In the genomic region with DNA sequence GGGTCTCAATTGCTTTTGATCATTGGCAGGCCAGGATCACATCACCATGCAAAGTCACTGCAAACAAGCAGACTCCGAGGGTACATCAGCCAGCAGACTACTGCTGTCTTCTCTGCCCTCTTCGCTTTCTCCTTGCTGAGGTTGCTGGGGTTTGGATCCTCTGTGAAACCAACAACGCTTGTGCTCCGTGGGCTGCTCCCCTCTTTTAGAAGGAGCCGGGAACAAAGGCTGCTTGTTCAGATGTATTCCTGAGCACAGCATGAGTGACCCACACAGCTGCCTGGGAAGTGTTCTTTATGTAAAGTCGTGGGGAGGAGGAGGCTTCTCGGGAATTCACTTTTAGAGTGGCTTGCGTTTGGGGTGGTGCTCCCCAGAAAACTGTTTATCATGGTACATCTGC, we compare ENCODE assay signal across 13 mouse cellular contexts.
A peak's percentile ranks its signal among the peaks of the same experiment; 100 is the strongest.
DNase-seq lines count a peak whose midpoint lies in the region.
"Had no signal": no experiment of that assay in that cellular context is flagged by ENCODE, and none has a peak within 500 bp of the region (broad histone marks: within the 10 kb centered on the region; RNA-seq: fewer than 3 reads in every experiment).

No protein-coding gene starts in this region.

- no peaks in the 10 kb centered on the region for H3K36me3 ChIP-seq in midbrain, embryonic 10.5 days

- H3K9me3 ChIP-seq in midbrain, embryonic 10.5 days (replicated peaks): no peaks in the 10 kb centered on the region

- 21% methylated on average over 8 of the region's 8 CpGs for WGBS in midbrain, embryonic 10.5 days

- peak; percentile 37 for DNase-seq in R1 (ENCODE audit: low read depth, low spot score)
- DNase-seq in embryo, embryonic 9.5 days (ENCODE audit: extremely low spot score): peak; percentile 34
- DNase-seq in forelimb bud, embryonic 11.5 days (ENCODE audit: low read depth, low spot score): peak; percentile 48
- peak; percentile 44 for DNase-seq in midbrain, embryonic 10.5 days (ENCODE audit: low spot score)
- no peak for DNase-seq in adrenal gland, postnatal 4 days (ENCODE audit: low spot score in 2 of 2)
- no peak for DNase-seq in left cerebral cortex, postnatal 36 days (ENCODE audit: low spot score in 2 of 2)
- DNase-seq in gastrocnemius, postnatal 36 days: no peak
- no peak for DNase-seq in left cerebral cortex, postnatal 25 days (ENCODE audit: low spot score in 2 of 2)
- DNase-seq: adrenal gland, postnatal 14 days; cerebellum, adult 18-20 months; right cerebral cortex, postnatal 14 days had no signal

- intact Hi-C loops in left cerebral cortex, postnatal 36 days (cut with DNase I): no loop called here
- intact Hi-C loops in gastrocnemius, postnatal 36 days (cut with DNase I): no loop called here
- intact Hi-C loops in left cerebral cortex, postnatal 25 days (cut with DNase I): no loop called here

- peak overlapping the region; percentile 78 for H3K27ac ChIP-seq in midbrain, embryonic 10.5 days (replicated peaks)

- no peaks in the 10 kb centered on the region for H3K27me3 ChIP-seq in midbrain, embryonic 10.5 days (ENCODE audit: low read depth, poor library complexity, severe bottlenecking)

- peaks cover 39% of the 10 kb centered on the region for H3K4me1 ChIP-seq in midbrain, embryonic 10.5 days

- H3K4me3 ChIP-seq in midbrain, embryonic 10.5 days: no peak overlapping the region
- H3K4me3 ChIP-seq: erythroblast, embryonic 14.5 days; myocyte had no signal

Comparison
In these comparisons a context has a peak if more than half of its experiments do, and no peak if none do; other contexts are left out.
1. DNase-seq: peak in R1 (single experiment), embryo, embryonic 9.5 days (single experiment), forelimb bud, embryonic 11.5 days (single experiment) and midbrain, embryonic 10.5 days (single experiment); none in adrenal gland, postnatal 4 days (0 of 2), left cerebral cortex, postnatal 36 days (0 of 2), gastrocnemius, postnatal 36 days (0 of 2) and left cerebral cortex, postnatal 25 days (0 of 2).